Mouse (Mus musculus) hindbrain, embryonic 11.5 days (tissue): ENCODE measurements around the gene Gstm1. TPM values are rescaled to one million over a fixed set of nuclear protein-coding genes. Genes with fewer than 3 reads are reported as not detected.
"Not testable (repeated sequence)": the region's sequence is repeated elsewhere in the genome, so short reads cannot be mapped to it uniquely, and the experiment has no call there.

Experiments
- ATAC-seq: fragments of 200-750 bp; cut with Nextera tagmentation; 2 replicates; pipeline ENCODE4 v1.8.0; 2017; ENCODE audit warnings: mild to moderate bottlenecking, moderate TSS enrichment, moderate library complexity; ENCODE audit not compliant: low FRiP score
- DNase-seq: peaks from one replicate; pipeline ENCODE4 v3.0.0-alpha.2; 2015; ENCODE audit warnings: low spot score
- H3K27ac ChIP-seq: fragments of 300-500 bp; sonication (generic); 2 replicates; pipeline ENCODE4 v1.5.1; 2014; ENCODE audit warnings: mild to moderate bottlenecking, low read depth, low read length
- H3K27me3 ChIP-seq: fragments of 300-500 bp; sonication (generic); 2 replicates; pipeline ENCODE4 v1.6.1; 2014; ENCODE audit warnings: mild to moderate bottlenecking, low read length, moderate library complexity, mixed read lengths; ENCODE audit not compliant: control insufficient read depth, insufficient read depth
- H3K36me3 ChIP-seq: fragments of 300-500 bp; sonication (generic); 2 replicates; pipeline ENCODE4 v1.6.1; 2014; ENCODE audit warnings: mild to moderate bottlenecking, low read length, moderate library complexity, mixed read lengths; ENCODE audit not compliant: control insufficient read depth, insufficient read depth
- H3K4me1 ChIP-seq: fragments of 300-500 bp; sonication (generic); replicated peaks from 2 replicates; pipeline ENCODE4 v1.6.1; 2014; ENCODE audit warnings: low read length, mixed read lengths; ENCODE audit not compliant: control insufficient read depth, insufficient read depth
- H3K4me2 ChIP-seq: fragments of 300-500 bp; sonication (generic); replicated peaks from 2 replicates; pipeline ENCODE4 v1.6.1; 2014; ENCODE audit warnings: mild to moderate bottlenecking, low read depth, low read length
- H3K4me3 ChIP-seq: fragments of 300-500 bp; sonication (generic); 2 replicates; pipeline ENCODE4 v1.5.1; 2014; ENCODE audit warnings: low read depth, low read length
- H3K9ac ChIP-seq: fragments of 300-500 bp; sonication (generic); 2 replicates; pipeline ENCODE4 v1.6.1; 2014; ENCODE audit warnings: low read depth, low read length
- H3K9me3 ChIP-seq: fragments of 300-500 bp; sonication (generic); 2 replicates; pipeline ENCODE4 v1.6.1; 2016; ENCODE audit warnings: low read length; ENCODE audit not compliant: control insufficient read depth
- WGBS: fragments of 180-500 bp; shearing (Covaris S2); extraction: QIAGEN DNeasy Blood & Tissue Kit; methylation state at CpG from one replicate; pipeline ENCODE4 v1.1.7; 2014; 5-methylcytosine and 5-hydroxymethylcytosine counted together
- polyA plus RNA-seq: library from polyadenylated mRNA; unstranded; fragments of >200 nt; fragmentation: Nextera tagmentation; extraction: Ambion mirVana; gene quantifications from 2 replicates; pipeline ENCODE4 v1.2.1, GENCODE M21; 2014

The Gstm1 gene
- polyA plus RNA-seq, 1 experiment from 2014 or later, result 32.5 TPM

GRCm38 (mm10) chr3:107984471-107984870, 33.3 kb downstream of the Gstm1 start:
- no peaks in the 10 kb centered on the region for H3K27me3 ChIP-seq
- no peaks in the 10 kb centered on the region for H3K36me3 ChIP-seq
- ATAC-seq (no peak), DNase-seq (no peak)
- no peak overlapping the region for H3K4me3 ChIP-seq
- H3K4me1 ChIP-seq, result no peaks in the 10 kb centered on the region
- H3K27ac ChIP-seq, result no peak overlapping the region
- WGBS, result 81% methylated on average over 5 of the region's 5 CpGs
- no peak overlapping the region for H3K9ac ChIP-seq
- no peaks in the 10 kb centered on the region for H3K9me3 ChIP-seq
- no peak overlapping the region for H3K4me2 ChIP-seq

DNA sequence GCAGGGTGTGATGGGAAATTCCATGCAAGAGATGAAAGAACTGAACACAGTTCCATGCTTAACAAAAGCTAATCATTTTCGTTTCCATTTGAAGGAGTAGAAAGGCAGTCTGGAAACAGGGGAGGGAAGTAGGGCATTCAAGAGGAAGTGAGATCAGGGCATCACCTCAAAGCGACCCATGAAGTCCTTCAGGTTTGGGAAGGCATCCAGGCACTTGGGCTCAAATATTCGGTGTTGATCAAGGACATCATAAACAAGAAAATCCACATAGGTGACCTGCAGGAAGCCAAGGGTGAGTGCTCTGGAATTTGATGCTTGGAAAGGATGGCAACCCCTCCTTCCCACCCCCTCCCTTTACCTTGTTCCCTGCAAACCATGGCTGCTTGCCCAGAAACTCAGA, 34.0 kb downstream of the Gstm1 start:
- DNase-seq (no peak), ATAC-seq (no peak)
- Histone ChIP-seq H3K27ac (no peak overlapping the region), H3K36me3 (no peaks in the 10 kb centered on the region), H3K4me3 (no peak overlapping the region), H3K4me2 (no peak overlapping the region), H3K9me3 (no peaks in the 10 kb centered on the region), H3K27me3 (no peaks in the 10 kb centered on the region), H3K4me1 (no peaks in the 10 kb centered on the region), H3K9ac (no peak overlapping the region)
- WGBS, result 61% methylated on average over 3 of the region's 3 CpGs

- Histone ChIP-seq H3K4me2 (no peak overlapping the region), H3K36me3 (no peaks in the 10 kb centered on the region), H3K27ac (no peak overlapping the region), H3K9me3 (no peaks in the 10 kb centered on the region), H3K27me3 (no peaks in the 10 kb centered on the region), H3K4me3 (no peak overlapping the region), H3K4me1 (no peaks in the 10 kb centered on the region), H3K9ac (no peak overlapping the region)
- DNase-seq (no peak), ATAC-seq (no peak)
- WGBS, result 85% methylated on average over 6 of the region's 6 CpGs
Measured at GRCm38 (mm10) chr3:107982726-107983125, 35.0 kb downstream of the Gstm1 start.

- WGBS, result 80% methylated on average over 3 of the region's 3 CpGs
- H3K4me3 ChIP-seq, result no peak overlapping the region
- H3K9ac ChIP-seq, result no peak overlapping the region
- no peaks in the 10 kb centered on the region for H3K36me3 ChIP-seq
- no peak for DNase-seq
- H3K9me3 ChIP-seq, result no peaks in the 10 kb centered on the region
- H3K27me3 ChIP-seq, result no peaks in the 10 kb centered on the region
- no peak for ATAC-seq
- H3K4me1 ChIP-seq, result no peaks in the 10 kb centered on the region
- H3K4me2 ChIP-seq, result no peak overlapping the region
- H3K27ac ChIP-seq, result no peak overlapping the region
Measured at GRCm38 (mm10) chr3:107981261-107981660, 36.5 kb downstream of the Gstm1 start.

GRCm38 (mm10) chr3:107977691-107978090, 40.1 kb downstream of the Gstm1 start:
- ATAC-seq, result no peak
- 91% methylated on average over 3 of the region's 3 CpGs for WGBS
- H3K9me3 ChIP-seq, result no peaks in the 10 kb centered on the region

GRCm38 (mm10) chr3:107974237-107974636, 43.5 kb downstream of the Gstm1 start:
- no peak overlapping the region for H3K4me2 ChIP-seq
- no peak overlapping the region for H3K9ac ChIP-seq
- H3K9me3 ChIP-seq, result no peaks in the 10 kb centered on the region
- no peaks in the 10 kb centered on the region for H3K27me3 ChIP-seq
- no peak overlapping the region for H3K27ac ChIP-seq
- H3K4me3 ChIP-seq, result no peak overlapping the region
- 90% methylated on average over 1 of the region's 1 CpGs for WGBS
- no peak for DNase-seq
- H3K4me1 ChIP-seq, result no peaks in the 10 kb centered on the region
- no peak for ATAC-seq
- no peaks in the 10 kb centered on the region for H3K36me3 ChIP-seq

More at GRCm38 (mm10) chr3:107977691-107978090, 40.1 kb downstream of the Gstm1 start:
- H3K27ac ChIP-seq, result no peak overlapping the region
- no peaks in the 10 kb centered on the region for H3K36me3 ChIP-seq
- H3K4me3 ChIP-seq, result no peak overlapping the region
- H3K9ac ChIP-seq, result no peak overlapping the region
- DNase-seq, result no peak
- H3K4me1 ChIP-seq, result no peaks in the 10 kb centered on the region
- no peaks in the 10 kb centered on the region for H3K27me3 ChIP-seq
- H3K4me2 ChIP-seq, result no peak overlapping the region

DNA sequence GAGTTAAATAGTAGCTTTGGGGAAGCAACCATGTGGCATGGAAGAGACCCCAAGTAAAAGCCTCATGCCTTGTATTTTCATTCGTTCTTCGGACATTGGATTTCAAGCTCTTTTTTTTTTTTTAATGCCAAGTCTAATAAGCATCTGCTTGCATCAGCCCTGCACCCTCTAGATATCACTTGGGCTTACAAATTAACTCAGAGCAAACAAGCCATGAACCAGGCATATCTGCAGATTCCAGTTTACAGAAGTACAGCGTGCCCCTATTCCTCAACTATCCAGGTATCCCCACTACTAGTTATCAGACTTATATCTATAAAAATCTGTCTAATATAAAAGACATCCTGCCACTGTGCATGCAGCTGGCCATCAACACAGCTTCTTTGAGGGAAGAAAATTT, 45.7 kb downstream of the Gstm1 start:
- Histone ChIP-seq H3K4me3 (no peak overlapping the region), H3K36me3 (no peaks in the 10 kb centered on the region), H3K27ac (no peak overlapping the region), H3K4me1 (no peaks in the 10 kb centered on the region), H3K4me2 (no peak overlapping the region), H3K27me3 (no peaks in the 10 kb centered on the region), H3K9ac (no peak overlapping the region), H3K9me3 (no peaks in the 10 kb centered on the region)
- no peak for ATAC-seq
- 92% methylated on average over 3 of the region's 3 CpGs for WGBS
- no peak for DNase-seq

GRCm38 (mm10) chr3:107971101-107971500, 46.7 kb downstream of the Gstm1 start:
- WGBS, result 55% methylated on average over 3 of the region's 3 CpGs
- ATAC-seq, H3K4me3 ChIP-seq: not testable (repeated sequence)

DNA sequence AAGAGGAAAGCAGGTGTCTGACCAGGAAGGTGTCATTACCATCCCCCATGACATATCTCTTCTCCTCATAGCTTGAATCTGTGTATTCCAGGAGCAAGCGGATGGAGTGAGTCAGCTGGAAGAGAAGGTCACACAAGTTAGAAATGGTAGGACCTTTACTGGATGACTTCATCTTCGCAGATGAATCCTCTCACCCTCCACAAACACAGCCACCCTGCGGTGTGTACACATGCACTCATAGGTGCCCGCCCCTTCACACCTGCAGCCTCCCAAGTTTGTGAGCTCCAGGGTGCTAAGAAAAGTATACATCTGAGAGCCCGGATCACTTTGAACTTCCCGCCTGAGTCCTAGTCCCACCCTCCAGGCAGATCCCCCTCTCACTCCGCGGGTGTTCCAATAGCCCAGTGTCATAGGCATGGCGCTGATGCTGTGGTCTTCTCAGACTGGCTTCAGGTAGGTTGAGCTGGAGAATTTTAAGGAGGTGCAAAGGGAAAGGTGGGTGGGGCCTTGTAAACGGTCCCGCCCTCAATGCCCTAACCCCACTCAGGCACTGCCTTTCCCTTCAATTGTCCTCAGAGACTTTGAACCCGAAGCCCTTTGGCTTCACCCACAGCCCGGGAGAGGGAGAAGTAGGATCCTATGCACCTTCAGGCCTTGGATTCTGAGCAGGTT, 48.9 kb downstream of the Gstm1 start, which contains the start of gene Gstm3:
TSS of gene Gstm3 (minus strand) at position 560 of the 672 bp plus-strand sequence.
- Histone ChIP-seq H3K27me3 (no peaks in the 10 kb centered on the region), H3K9me3 (no peaks in the 10 kb centered on the region), H3K4me3 (no peak within 1 kb of the TSS), H3K27ac (no peak within 1 kb of the TSS), H3K36me3 (no peaks in the 10 kb centered on the region), H3K4me2 (no peak within 1 kb of the TSS), H3K9ac (no peak within 1 kb of the TSS), H3K4me1 (no peaks in the 10 kb centered on the region)
- ATAC-seq, result no peak
- DNase-seq, result no peak
- 60% methylated on average over 13 of the region's 13 CpGs for WGBS

More at GRCm38 (mm10) chr3:107971101-107971500, 46.7 kb downstream of the Gstm1 start:
- H3K36me3 ChIP-seq, H3K9ac ChIP-seq, H3K4me2 ChIP-seq, H3K27me3 ChIP-seq, H3K9me3 ChIP-seq, DNase-seq, H3K27ac ChIP-seq, H3K4me1 ChIP-seq: not testable (repeated sequence)
